In the genomic region with DNA sequence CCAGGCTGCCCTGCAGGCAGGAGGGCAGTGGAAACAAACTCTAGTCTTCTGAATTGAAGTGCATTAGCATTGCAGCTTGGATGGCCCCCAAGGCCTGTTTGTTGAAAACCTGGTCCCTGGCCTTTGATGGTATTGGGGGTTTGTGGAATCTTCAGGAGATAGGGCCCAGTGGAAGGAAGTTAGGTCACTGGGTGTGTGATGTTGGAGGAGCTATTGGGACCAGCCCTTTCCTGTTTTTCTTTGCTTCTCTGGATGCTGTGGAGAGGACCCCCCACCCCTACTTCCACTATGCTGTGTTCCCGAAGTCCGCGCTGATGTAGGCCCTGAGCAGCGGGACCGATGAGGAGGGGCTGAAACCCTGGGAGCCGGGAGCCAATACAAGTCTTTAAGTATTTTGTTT, we compare ENCODE assay signal across 16 mouse cellular contexts. TPM values are rescaled to one million over a fixed set of nuclear protein-coding genes. Genes with fewer than 3 reads are reported as not detected.
"Had no signal": no experiment of that assay in that cellular context is flagged by ENCODE, and none has a peak within 500 bp of the region (broad histone marks: within the 10 kb centered on the region; RNA-seq: fewer than 3 reads in every experiment).

No protein-coding gene starts in this region.

- DNase-seq: kidney, adult 18-20 months; kidney, postnatal 25 days; layer of hippocampus, adult 9-11 months; layer of hippocampus, postnatal 36 days; liver; lung, embryonic 14.5 days; midbrain, embryonic 14.5 days; retina, postnatal 1 day; right cerebral cortex, postnatal 4 days; spleen, adult 18-20 months; thymus, postnatal 36 days had no signal

- H3K27ac ChIP-seq: limb, embryonic 12.5 days; liver, embryonic 14.5 days; midbrain, embryonic 10.5 days had no signal

- H3K4me2 ChIP-seq: limb, embryonic 12.5 days; lung, embryonic 14.5 days; neural tube, embryonic 13.5 days had no signal

- H3K9ac ChIP-seq: limb, embryonic 12.5 days; liver, embryonic 14.5 days; lung, embryonic 14.5 days; neural tube, embryonic 13.5 days had no signal

- H3K4me3 ChIP-seq: limb, embryonic 12.5 days; midbrain, embryonic 10.5 days; neural tube, embryonic 13.5 days had no signal

- H3K36me3 ChIP-seq: limb, embryonic 12.5 days; midbrain, embryonic 10.5 days; neural tube, embryonic 13.5 days had no signal

RNA-seq across cellular contexts. Expression of a gene that starts 3.5 kb away (rescaled TPM):
- total RNA-seq: monocyte, adult 5-6 weeks had no signal
